Mouse (Mus musculus) erythroblast, embryonic 14.5 days (primary cell): ENCODE data around the gene Soat1.

ENCODE experiments used
- GATA1 ChIP-seq: IDR thresholded peaks from 2 replicates; pipeline ENCODE4 v1.6.1; 2012; ENCODE audit warnings: low read length, inconsistent platforms, mixed read lengths
- TAL1 ChIP-seq: IDR thresholded peaks from 3 replicates; pipeline ENCODE4 v1.6.1; 2012; ENCODE audit warnings: low read length, inconsistent platforms, mixed read lengths

- TF ChIP-seq TAL1, result no peak
- TF ChIP-seq GATA1, result no peak
Observed at GRCm38 (mm10) chr1:156470557-156470956, 3.6 kb downstream of the Soat1 start.
